Mouse (Mus musculus) limb, embryonic 13.5 days (tissue): Measurements from ENCODE around the gene Adgrf1. TPM values are rescaled to one million over a fixed set of nuclear protein-coding genes. Genes with fewer than 3 reads are reported as not detected.

Experiments
- ATAC-seq: fragments of 200-750 bp; cut with Nextera tagmentation; 2 replicates; pipeline ENCODE4 v1.8.0; 2017; ENCODE audit warnings: low read depth, moderate number of reproducible peaks, moderate TSS enrichment; ENCODE audit not compliant: low FRiP score
- H3K27ac ChIP-seq: fragments of 300-500 bp; sonication (generic); 2 replicates; pipeline ENCODE4 v1.5.1; 2015; ENCODE audit warnings: inconsistent platforms, mild to moderate bottlenecking, moderate library complexity
- H3K27me3 ChIP-seq: fragments of 300-500 bp; sonication (generic); 2 replicates; pipeline ENCODE4 v1.6.1; 2015; ENCODE audit warnings: mild to moderate bottlenecking, inconsistent platforms
- H3K36me3 ChIP-seq: fragments of 300-500 bp; sonication (generic); 2 replicates; pipeline ENCODE4 v1.6.1; 2015; ENCODE audit warnings: inconsistent platforms, mild to moderate bottlenecking, moderate library complexity
- H3K4me1 ChIP-seq: fragments of 300-500 bp; sonication (generic); 2 replicates; pipeline ENCODE4 v1.6.1; 2015; ENCODE audit warnings: inconsistent platforms
- H3K4me2 ChIP-seq: fragments of 300-500 bp; sonication (generic); replicated peaks from 2 replicates; pipeline ENCODE4 v1.6.1; 2015; ENCODE audit warnings: inconsistent platforms, mild to moderate bottlenecking, moderate library complexity
- H3K4me3 ChIP-seq: fragments of 300-500 bp; sonication (generic); 2 replicates; pipeline ENCODE4 v1.5.1; 2015; ENCODE audit warnings: moderate library complexity, mild to moderate bottlenecking, inconsistent platforms
- H3K9ac ChIP-seq: fragments of 300-500 bp; sonication (generic); 2 replicates; pipeline ENCODE4 v1.6.1; 2015; ENCODE audit warnings: mild to moderate bottlenecking, inconsistent platforms
- H3K9me3 ChIP-seq: fragments of 300-500 bp; sonication (generic); 2 replicates; pipeline ENCODE4 v1.6.1; 2016; ENCODE audit warnings: inconsistent platforms
- WGBS: fragments of 180-500 bp; shearing (Covaris S2); methylation state at CpG from one replicate; pipeline ENCODE4 v1.1.7; 2015; 5-methylcytosine and 5-hydroxymethylcytosine counted together
- polyA plus RNA-seq: library from polyadenylated mRNA; unstranded; fragments of >200 nt; fragmentation: Nextera tagmentation; extraction: Ambion mirVana; gene quantifications from 2 replicates; pipeline ENCODE4 v1.2.1, GENCODE M21; 2015

Adgrf1 gene
- 0.06 TPM in 1 of 2 replicates, not detected in the other for polyA plus RNA-seq

DNA sequence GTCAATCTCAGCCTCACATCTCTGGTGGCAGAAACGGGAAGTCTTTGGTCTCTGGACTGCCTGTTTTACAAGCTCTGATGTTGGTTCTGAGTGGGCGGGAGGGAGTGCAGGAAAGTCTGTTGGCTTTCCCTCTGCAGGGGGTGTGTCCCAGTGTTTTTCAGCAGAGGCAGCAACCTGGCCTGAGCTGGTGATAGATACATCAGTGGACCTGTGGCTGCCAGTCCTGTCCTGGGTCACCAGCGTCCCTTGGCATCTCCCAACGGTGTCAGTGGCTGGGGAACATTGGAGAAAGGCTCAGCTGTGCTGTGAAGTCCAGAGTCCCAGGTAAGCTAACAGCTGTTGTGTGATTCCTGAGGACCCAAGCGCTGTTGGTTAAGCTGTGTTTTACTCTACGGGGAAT is at the start of gene Adgrf1:
Adgrf1 (plus strand) TSS at position 169 of the 400 bp plus-strand sequence.
- Histone ChIP-seq H3K27ac (no peak within 1 kb of the TSS), H3K4me2 (no peak within 1 kb of the TSS), H3K36me3 (no peaks in the 10 kb centered on the region), H3K4me1 (peaks cover 7% of the 10 kb centered on the region), H3K9ac (no peak within 1 kb of the TSS), H3K4me3 (no peak within 1 kb of the TSS), H3K27me3 (no peaks in the 10 kb centered on the region), H3K9me3 (0 out of 2 replicates have a peak, but pooled peaks cover 3% of the 10 kb centered on the region)
- 47% methylated on average over 6 of the region's 6 CpGs for WGBS
- ATAC-seq, result no peak

- H3K36me3 ChIP-seq, result no peaks in the 10 kb centered on the region
- ATAC-seq, result no peak
- H3K9me3 ChIP-seq, result no peaks in the 10 kb centered on the region
- H3K27ac ChIP-seq, result no peak overlapping the region
- 88% methylated on average over 6 of the region's 6 CpGs for WGBS
- peaks cover 5% of the 10 kb centered on the region; the same call in 1 of the 2 replicates for H3K4me1 ChIP-seq
- no peak overlapping the region for H3K4me2 ChIP-seq
- no peak overlapping the region for H3K9ac ChIP-seq
- no peak overlapping the region for H3K4me3 ChIP-seq
- H3K27me3 ChIP-seq, result 0 out of 2 replicates have a peak, but pooled peaks cover 4% of the 10 kb centered on the region
These were observed 44.0 kb upstream of the Adgrf1 start for GRCm38 (mm10) chr17:43226101-43226500.

DNA sequence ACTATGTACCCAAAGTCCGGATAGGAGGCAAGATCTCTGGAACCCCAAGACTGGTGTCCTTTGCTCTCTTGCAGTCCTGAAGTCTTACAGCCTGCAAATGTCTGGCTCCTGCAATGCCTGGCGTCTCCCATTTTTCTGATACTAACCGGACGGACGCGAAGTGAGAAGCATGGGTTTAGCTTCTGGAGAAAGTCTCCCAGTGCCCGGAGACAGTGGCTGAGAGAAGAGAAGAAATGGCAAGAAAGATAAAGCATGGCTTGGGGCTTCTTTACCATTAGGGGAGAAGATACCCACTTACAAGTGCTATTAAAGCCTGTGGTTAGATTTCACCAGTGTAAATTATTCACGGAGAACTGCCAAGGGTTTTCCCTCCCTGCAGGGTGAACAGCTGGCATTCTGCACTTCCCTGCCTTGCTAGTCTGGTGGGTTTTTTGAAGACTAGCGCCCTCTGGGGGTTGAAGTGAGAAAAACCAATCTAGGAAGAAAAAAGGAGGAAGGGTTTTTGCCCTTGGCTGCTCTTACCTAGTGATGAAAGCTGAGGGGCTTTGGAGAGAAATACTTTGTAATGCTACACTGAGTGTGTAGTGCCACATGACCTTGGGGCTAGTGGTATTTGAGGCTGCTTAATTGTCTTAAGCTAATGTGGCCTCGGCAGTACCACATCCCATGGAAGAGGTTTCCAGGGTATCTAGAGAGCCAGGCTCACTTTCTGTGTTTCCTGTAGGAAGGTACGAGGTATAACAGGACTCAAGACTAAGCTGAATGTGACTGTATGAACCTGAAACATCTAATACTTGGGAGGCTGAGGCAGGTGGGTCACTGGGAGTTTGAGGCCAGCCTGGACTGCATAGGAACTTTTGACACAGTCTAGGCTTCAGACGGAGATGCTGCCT is 40.3 kb upstream of the Adgrf1 start:
- peak overlapping the region; percentile 16 for H3K4me3 ChIP-seq
- peaks cover 16% of the 10 kb centered on the region for H3K4me1 ChIP-seq
- H3K9ac ChIP-seq, result no peak overlapping the region
- H3K9me3 ChIP-seq, result no peaks in the 10 kb centered on the region
- no peak overlapping the region for H3K27ac ChIP-seq
- no peaks in the 10 kb centered on the region for H3K36me3 ChIP-seq
- peak overlapping the region; percentile 51 for H3K4me2 ChIP-seq
- WGBS, result 43% methylated on average over 12 of the region's 12 CpGs
- 0 out of 2 replicates have a peak, but pooled peaks cover 4% of the 10 kb centered on the region for H3K27me3 ChIP-seq
- ATAC-seq, result peak; percentile 83

GRCm38 (mm10) chr17:43230821-43231220 is 39.3 kb upstream of the Adgrf1 start:
- Histone ChIP-seq H3K9ac (no peak overlapping the region), H3K4me3 (no peak overlapping the region), H3K9me3 (no peaks in the 10 kb centered on the region), H3K36me3 (no peaks in the 10 kb centered on the region), H3K27me3 (0 out of 2 replicates have a peak, but pooled peaks cover 4% of the 10 kb centered on the region), H3K27ac (no peak overlapping the region), H3K4me2 (no peak overlapping the region), H3K4me1 (peaks cover 16% of the 10 kb centered on the region)
- 85% methylated on average over 7 of the region's 7 CpGs for WGBS
- no peak for ATAC-seq

DNA sequence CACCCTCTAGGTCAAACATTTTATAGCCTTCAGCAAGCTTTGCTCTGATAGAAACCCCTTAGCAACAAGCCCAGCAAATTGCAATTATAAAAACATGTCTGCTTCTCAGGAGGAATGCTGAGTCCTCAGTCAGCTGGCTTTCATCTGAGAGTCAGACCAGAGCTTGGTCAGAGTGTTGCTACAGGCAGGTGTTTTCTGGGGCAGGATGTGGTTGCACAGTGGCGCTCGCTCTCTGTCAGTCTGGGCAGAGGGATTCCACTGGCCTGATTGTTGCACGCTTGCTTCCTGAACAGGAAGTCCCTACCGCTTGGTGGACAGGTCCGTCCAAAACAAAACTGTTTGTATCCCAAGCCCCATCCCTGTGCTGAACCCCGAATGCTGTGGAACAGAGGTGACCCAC is 37.4 kb upstream of the Adgrf1 start:
- ATAC-seq, result no peak
- H3K4me3 ChIP-seq, result no peak overlapping the region
- H3K4me2 ChIP-seq, result no peak overlapping the region
- H3K27ac ChIP-seq, result no peak overlapping the region
- H3K4me1 ChIP-seq, result peaks cover 16% of the 10 kb centered on the region
- 0 out of 2 replicates have a peak, but pooled peaks cover 4% of the 10 kb centered on the region for H3K27me3 ChIP-seq
- no peak overlapping the region for H3K9ac ChIP-seq
- no peaks in the 10 kb centered on the region for H3K36me3 ChIP-seq
- no peaks in the 10 kb centered on the region for H3K9me3 ChIP-seq
- WGBS, result 43% methylated on average over 6 of the region's 6 CpGs

- ATAC-seq, result no peak
- Histone ChIP-seq H3K4me3 (no peak overlapping the region), H3K9ac (no peak overlapping the region), H3K36me3 (no peaks in the 10 kb centered on the region), H3K9me3 (no peaks in the 10 kb centered on the region), H3K27ac (no peak overlapping the region), H3K4me1 (peaks cover 16% of the 10 kb centered on the region), H3K27me3 (no peaks in the 10 kb centered on the region), H3K4me2 (no peak overlapping the region)
- 79% methylated on average over 14 of the region's 14 CpGs for WGBS
These were observed 33.4 kb upstream of the Adgrf1 start for GRCm38 (mm10) chr17:43236656-43237250.

- H3K4me2 ChIP-seq, result no peak overlapping the region
- no peaks in the 10 kb centered on the region for H3K27me3 ChIP-seq
- H3K4me3 ChIP-seq, result no peak overlapping the region
- no peaks in the 10 kb centered on the region for H3K9me3 ChIP-seq
- H3K36me3 ChIP-seq, result no peaks in the 10 kb centered on the region
- no peak overlapping the region for H3K9ac ChIP-seq
- WGBS, result 73% methylated on average over 6 of the region's 6 CpGs
- H3K4me1 ChIP-seq, result peaks cover 5% of the 10 kb centered on the region; the same call in 1 of the 2 replicates
- ATAC-seq, result no peak
- H3K27ac ChIP-seq, result no peak overlapping the region
These were observed 31.1 kb upstream of the Adgrf1 start for GRCm38 (mm10) chr17:43239035-43239434.

- no peaks in the 10 kb centered on the region for H3K27me3 ChIP-seq
- peaks cover 5% of the 10 kb centered on the region; the same call in 1 of the 2 replicates for H3K4me1 ChIP-seq
- no peak overlapping the region for H3K27ac ChIP-seq
- no peaks in the 10 kb centered on the region for H3K9me3 ChIP-seq
- no peak overlapping the region for H3K4me2 ChIP-seq
- no peak overlapping the region for H3K4me3 ChIP-seq
- ATAC-seq, result 0 out of 2 replicates have a peak, but pooled peaks have one; percentile 24
- WGBS, result 51% methylated on average over 10 of the region's 10 CpGs
- H3K36me3 ChIP-seq, result no peaks in the 10 kb centered on the region
- H3K9ac ChIP-seq, result no peak overlapping the region
These were observed 29.0 kb upstream of the Adgrf1 start for GRCm38 (mm10) chr17:43241134-43241533.

GRCm38 (mm10) chr17:43242609-43243008 is 27.5 kb upstream of the Adgrf1 start:
- H3K4me1 ChIP-seq, result peaks cover 5% of the 10 kb centered on the region; the same call in 1 of the 2 replicates
- no peak overlapping the region for H3K4me3 ChIP-seq
- H3K4me2 ChIP-seq, result no peak overlapping the region
- H3K9ac ChIP-seq, result no peak overlapping the region
- H3K9me3 ChIP-seq, result no peaks in the 10 kb centered on the region
- ATAC-seq, result no peak
- H3K27ac ChIP-seq, result no peak overlapping the region
- WGBS, result 81% methylated on average over 3 of the region's 3 CpGs
- no peaks in the 10 kb centered on the region for H3K36me3 ChIP-seq
- H3K27me3 ChIP-seq, result no peaks in the 10 kb centered on the region

DNA sequence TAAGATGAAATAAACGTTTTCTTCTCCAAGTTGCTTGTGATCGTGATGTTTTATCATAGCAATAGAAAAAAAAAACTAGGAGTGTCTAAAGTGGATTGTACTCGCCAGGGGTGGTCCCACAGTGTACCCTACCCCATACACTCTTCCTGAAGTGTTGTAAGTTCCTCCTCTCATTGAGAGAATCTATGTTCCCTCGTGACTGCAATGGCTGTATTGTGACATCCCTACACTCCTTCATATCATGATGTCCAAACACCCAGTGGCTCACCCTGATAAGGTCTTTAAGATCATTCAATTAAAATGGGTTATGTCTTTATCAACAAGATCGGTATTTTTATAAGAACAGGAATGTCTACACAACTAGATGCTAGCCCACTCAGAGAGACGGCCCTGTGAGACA is 24.8 kb upstream of the Adgrf1 start:
- Histone ChIP-seq H3K4me3 (no peak overlapping the region), H3K27me3 (no peaks in the 10 kb centered on the region), H3K4me1 (peaks cover 14% of the 10 kb centered on the region), H3K9ac (no peak overlapping the region), H3K36me3 (no peaks in the 10 kb centered on the region), H3K27ac (no peak overlapping the region), H3K9me3 (no peaks in the 10 kb centered on the region), H3K4me2 (no peak overlapping the region)
- ATAC-seq, result no peak
- WGBS, result 86% methylated on average over 6 of the region's 6 CpGs

DNA sequence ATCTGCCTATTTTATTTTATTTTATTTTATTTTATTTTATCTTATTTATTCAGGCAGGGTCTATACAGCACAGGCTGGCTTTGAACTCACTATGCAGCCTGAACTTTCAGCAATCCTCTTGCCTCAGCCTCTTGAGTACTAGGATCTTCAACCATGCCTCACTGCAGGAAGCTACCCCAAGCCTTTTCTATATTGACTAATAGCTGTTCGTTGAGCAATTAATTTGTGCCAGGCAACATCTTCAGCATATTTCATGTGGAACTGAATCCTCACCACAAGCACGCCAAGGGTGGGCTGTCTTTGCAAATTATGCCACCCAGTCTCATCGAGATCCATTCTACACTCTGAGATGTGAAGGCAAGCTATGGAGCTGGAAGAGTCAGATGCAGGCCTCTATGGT is 22.9 kb upstream of the Adgrf1 start:
- H3K4me1 ChIP-seq, result peaks cover 8% of the 10 kb centered on the region
- 87% methylated on average over 3 of the region's 3 CpGs for WGBS
- H3K27ac ChIP-seq, result no peak overlapping the region
- H3K27me3 ChIP-seq, result no peaks in the 10 kb centered on the region
- H3K36me3 ChIP-seq, result no peaks in the 10 kb centered on the region
- no peak for ATAC-seq
- H3K4me3 ChIP-seq, result no peak overlapping the region
- H3K4me2 ChIP-seq, result no peak overlapping the region
- H3K9ac ChIP-seq, result no peak overlapping the region
- no peaks in the 10 kb centered on the region for H3K9me3 ChIP-seq

DNA sequence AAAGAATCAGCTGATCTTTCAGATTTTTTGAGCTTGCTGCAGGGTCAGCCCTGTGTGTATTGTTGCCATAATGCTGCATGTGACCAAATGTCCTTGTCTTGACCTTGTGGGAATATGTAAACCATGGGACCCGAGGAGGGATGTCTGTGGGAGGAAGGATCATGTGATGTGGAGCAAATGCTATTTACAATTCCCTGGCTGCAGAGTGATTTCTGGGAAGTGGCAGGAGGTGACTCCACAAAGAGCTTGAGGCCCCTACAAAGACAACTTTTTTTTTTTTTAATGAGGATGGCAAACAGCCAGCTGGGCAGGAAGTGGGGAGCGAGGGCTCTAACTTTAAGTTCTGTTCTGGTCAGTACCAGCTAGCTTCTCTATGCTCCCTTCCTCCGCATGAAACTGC is 20.5 kb upstream of the Adgrf1 start:
- no peak overlapping the region for H3K4me2 ChIP-seq
- H3K27me3 ChIP-seq, result no peaks in the 10 kb centered on the region
- H3K36me3 ChIP-seq, result no peaks in the 10 kb centered on the region
- H3K9ac ChIP-seq, result no peak overlapping the region
- H3K4me3 ChIP-seq, result no peak overlapping the region
- ATAC-seq, result no peak
- H3K27ac ChIP-seq, result no peak overlapping the region
- H3K4me1 ChIP-seq, result peaks cover 20% of the 10 kb centered on the region
- no peaks in the 10 kb centered on the region for H3K9me3 ChIP-seq
- WGBS, result 34% methylated on average over 3 of the region's 3 CpGs
